Mouse (Mus musculus) bone marrow macrophage, adult 2 months (primary cell): ENCODE measurements around the gene Golga4.

Experiments used
- CTCF ChIP-seq: IDR thresholded peaks from 2 replicates; pipeline ENCODE4 v1.5.1; 2012; ENCODE audit warnings: low read depth, mild to moderate bottlenecking, low read length, moderate library complexity
- POLR2A ChIP-seq: IDR thresholded peaks from 2 replicates; pipeline ENCODE4 v1.6.1; 2012; ENCODE audit warnings: mild to moderate bottlenecking, low read depth, low read length, borderline replicate concordance

DNA sequence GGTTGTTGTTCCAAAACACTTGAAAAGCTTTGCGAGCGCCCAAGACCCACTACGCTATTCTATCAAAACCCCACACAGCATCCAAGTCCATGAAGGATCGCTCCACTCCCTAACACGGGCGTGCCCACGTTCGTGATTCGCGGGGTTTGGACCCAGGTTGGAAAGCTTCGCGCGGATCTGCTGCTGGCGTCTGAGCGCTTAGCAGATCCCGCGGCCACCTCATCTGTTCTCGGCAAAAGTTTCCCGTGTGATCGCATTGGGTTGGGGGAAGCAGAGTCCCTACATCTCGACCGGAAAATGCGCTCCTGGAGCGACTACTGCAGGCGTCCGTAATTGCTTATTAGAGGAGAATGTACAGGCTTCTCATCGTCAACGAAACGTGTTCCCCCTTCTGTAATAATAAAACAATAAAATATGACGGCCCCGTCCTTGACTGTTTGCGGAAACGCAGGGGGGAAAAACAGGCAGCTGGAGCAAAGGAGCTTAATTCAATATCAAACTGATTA, 29.2 kb upstream of the Golga4 start:
- TF ChIP-seq CTCF: no peak
- no peak for TF ChIP-seq POLR2A
